Mouse (Mus musculus) CH12.LX (cell line): ENCODE data around the gene Ect2l. TPM values are rescaled to one million over a fixed set of nuclear protein-coding genes. Genes with fewer than 3 reads are reported as not detected.

ENCODE experiments used
- DNase-seq: peaks from one replicate; pipeline ENCODE4 v3.0.0-alpha.2; 2013; ENCODE audit errors: extremely low read depth
- H3K27ac ChIP-seq: 2 replicates; pipeline ENCODE4 v1.5.1; 2012; ENCODE audit warnings: low read depth, mild to moderate bottlenecking, control low read depth, moderate library complexity; ENCODE audit not compliant: insufficient read depth
- H3K27me3 ChIP-seq: replicated peaks from 2 replicates; pipeline ENCODE3; 2012; ENCODE audit warnings: inconsistent platforms
- H3K36me3 ChIP-seq, 2 experiments: replicated peaks in 1 of 2; 2 replicates each; pipeline versions ENCODE3 to v1.6.1; 2012; ENCODE audit warnings: inconsistent platforms in 1 of 2, low read length in 1 of 2, mild to moderate bottlenecking in 1 of 2, mixed read lengths in 1 of 2, moderate library complexity in 1 of 2; ENCODE audit not compliant: control insufficient read depth in 1 of 2, insufficient read depth in 1 of 2
- H3K4me1 ChIP-seq, 2 experiments: 2 replicates each; pipeline ENCODE4 v1.6.1; 2012; ENCODE audit warnings: inconsistent platforms in 1 of 2, moderate library complexity in 1 of 2; ENCODE audit not compliant: insufficient read depth in 2 of 2, control insufficient read depth in 1 of 2
- H3K4me2 ChIP-seq: 2 replicates; pipeline ENCODE4 v1.6.1; 2012; ENCODE audit warnings: low read depth, mild to moderate bottlenecking, control low read depth; ENCODE audit not compliant: poor library complexity, insufficient read depth, severe bottlenecking
- H3K4me3 ChIP-seq, 3 experiments: fragments of 150-350 bp in 1 of 3; sonication (generic) in 1 of 3; replicated peaks in 1 of 3; 2 replicates each; pipeline versions ENCODE3 to v1.5.1; 2011 to 2012; ENCODE audit warnings: low read depth in 2 of 3, low read length in 2 of 3, mild to moderate bottlenecking in 2 of 3, moderate library complexity in 2 of 3, control low read depth in 1 of 3, improper control_type of control experiment in 1 of 3, inconsistent platforms in 1 of 3, mixed read lengths in 1 of 3; ENCODE audit not compliant: poor library complexity in 1 of 3
- H3K79me2 ChIP-seq: replicated peaks from 2 replicates; pipeline ENCODE4 v1.6.1; 2012; ENCODE audit warnings: mild to moderate bottlenecking, moderate library complexity; ENCODE audit not compliant: control insufficient read depth, poor library complexity, insufficient read depth, severe bottlenecking; ENCODE audit errors: extremely low read depth
- H3K9ac ChIP-seq: 2 replicates; pipeline ENCODE4 v1.6.1; 2012; ENCODE audit warnings: low read depth, mild to moderate bottlenecking, control low read depth, moderate library complexity; ENCODE audit not compliant: insufficient read depth
- H3K9me3 ChIP-seq: replicated peaks from 2 replicates; pipeline ENCODE3; 2012; ENCODE audit warnings: low read length, inconsistent platforms, mixed read lengths
- CHD2 ChIP-seq: IDR thresholded peaks from 2 replicates; pipeline ENCODE4 v1.6.1; 2011; ENCODE audit warnings: low read length, improper control_type of control experiment
- E2F4 ChIP-seq: IDR thresholded peaks from 2 replicates; pipeline ENCODE4 v1.6.1; 2011; ENCODE audit warnings: low read depth, low read length, improper control_type of control experiment; ENCODE audit not compliant: insufficient replicate concordance
- EP300 ChIP-seq: IDR thresholded peaks from 2 replicates; pipeline ENCODE4 v1.6.1; 2011; ENCODE audit warnings: low read length, improper control_type of control experiment
- GABPA ChIP-seq: IDR thresholded peaks from 2 replicates; pipeline ENCODE4 v1.6.1; 2012; ENCODE audit warnings: low read depth, low read length, improper control_type of control experiment, inconsistent platforms; ENCODE audit not compliant: insufficient replicate concordance
- MAFK ChIP-seq: IDR thresholded peaks from 2 replicates; pipeline ENCODE4 v1.6.1; 2011; ENCODE audit warnings: low read length, improper control_type of control experiment; ENCODE audit not compliant: insufficient replicate concordance
- MAX ChIP-seq: IDR thresholded peaks from 2 replicates; pipeline ENCODE4 v1.6.1; 2011; ENCODE audit warnings: low read length, improper control_type of control experiment
- MEF2A ChIP-seq: IDR thresholded peaks from 2 replicates; pipeline ENCODE4 v1.6.1; 2014; ENCODE audit warnings: low read depth, mild to moderate bottlenecking, inconsistent platforms, low read length, improper control_type of control experiment, borderline replicate concordance
- MXI1 ChIP-seq: IDR thresholded peaks from 2 replicates; pipeline ENCODE4 v1.6.1; 2011; ENCODE audit warnings: mild to moderate bottlenecking, low read depth, low read length, improper control_type of control experiment
- NELFE ChIP-seq: IDR thresholded peaks from 2 replicates; pipeline ENCODE4 v1.6.1; 2011; ENCODE audit warnings: low read depth, low read length, improper control_type of control experiment
- SIN3A ChIP-seq: IDR thresholded peaks from 2 replicates; pipeline ENCODE4 v1.6.1; 2012; ENCODE audit warnings: low read length, improper control_type of control experiment, inconsistent platforms
- TBP ChIP-seq: conservative IDR thresholded peaks from 2 replicates; pipeline ENCODE4 v1.6.1; 2011; ENCODE audit warnings: low read depth, low read length, improper control_type of control experiment
- TCF12 ChIP-seq: IDR thresholded peaks from 2 replicates; pipeline ENCODE4 v1.6.1; 2014; ENCODE audit warnings: low read depth, mild to moderate bottlenecking, inconsistent platforms, low read length, improper control_type of control experiment
- USF1 ChIP-seq: IDR thresholded peaks from 2 replicates; pipeline ENCODE4 v1.6.1; 2014; ENCODE audit warnings: low read depth, mild to moderate bottlenecking, inconsistent platforms, low read length, improper control_type of control experiment
- USF2 ChIP-seq: conservative IDR thresholded peaks from 2 replicates; pipeline ENCODE4 v1.6.1; 2011; ENCODE audit warnings: low read depth, low read length, improper control_type of control experiment
- ZC3H11A ChIP-seq: IDR thresholded peaks from 2 replicates; pipeline ENCODE4 v1.6.1; 2012; ENCODE audit warnings: low read depth, mild to moderate bottlenecking, inconsistent platforms, low read length, improper control_type of control experiment
- ZKSCAN1 ChIP-seq: IDR thresholded peaks from 2 replicates; pipeline ENCODE4 v1.6.1; 2012; ENCODE audit warnings: low read depth, inconsistent platforms, low read length, improper control_type of control experiment, borderline replicate concordance
- ZNF384 ChIP-seq: IDR thresholded peaks from 2 replicates; pipeline ENCODE4 v1.6.1; 2012; ENCODE audit warnings: low read depth, low read length, improper control_type of control experiment, inconsistent platforms
- dilution Hi-C: fragments of 300-500 bp; cut with MboI; formaldehyde crosslinking; loops from 2 replicates; pipeline ENCODE4 v1.14.3; 2020; ENCODE audit warnings: low sequenced_read_pairs; ENCODE audit not compliant: extremely low pct_unique_long_range_greater_than_20kb, extremely low pct_ligation_motif_present
- in situ Hi-C: fragments of 300-500 bp; cut with MboI; formaldehyde crosslinking; loops from 3 replicates; pipeline ENCODE4 v1.14.3; 2019; ENCODE audit warnings: low sequenced_read_pairs, low pct_ligation_motif_present, low pct_unique_long_range_greater_than_20kb, mixed read lengths
- polyA plus RNA-seq: library from polyadenylated mRNA; unstranded; fragments of >175 nt; gene quantifications from 2 replicates; pipeline ENCODE4 v1.2.1, GENCODE M21; 2012; ENCODE audit warnings: low read depth; ENCODE audit not compliant: insufficient read length
- total RNA-seq, 2 experiments: library from RNA; depleted of rRNA; stranded (reverse); fragments of 300-350 nt in 1 of 2; fragments of >200 nt in 1 of 2; gene quantifications; 2 replicates each; pipeline ENCODE4 v1.2.3; 2012 to 2014

The Ect2l gene
- total and polyA plus RNA-seq, 3 experiments = not detected

GRCm38 (mm10) chr10:18200656-18201055 is 10.0 kb downstream of the Ect2l start:
- no peak overlapping the region for H3K27ac ChIP-seq
- peaks cover 0 to 11% of the 10 kb centered on the region in 2 experiments; a peak in 1 of 4 replicates for H3K4me1 ChIP-seq
- no peak overlapping the region for H3K9ac ChIP-seq
- TF ChIP-seq MEF2A (no peak), CHD2 (no peak), ZKSCAN1 (no peak), TCF12 (no peak), NELFE (no peak), EP300 (no peak), MXI1 (no peak), MAX (no peak), SIN3A (no peak), GABPA (no peak)
- in situ Hi-C loops = no loop called here
- dilution Hi-C loops = no loop called here
- no peak for DNase-seq
- no peak overlapping the region for H3K4me3 ChIP-seq
- no peaks in the 10 kb centered on the region for H3K27me3 ChIP-seq
- no peaks in the 10 kb centered on the region for H3K79me2 ChIP-seq
- H3K36me3 ChIP-seq = no peaks in the 10 kb centered on the region
- H3K4me2 ChIP-seq = no peak overlapping the region
- peaks cover 4% of the 10 kb centered on the region for H3K9me3 ChIP-seq

- Histone ChIP-seq H3K79me2 (no peaks in the 10 kb centered on the region), H3K4me1 (peaks cover 0 to 11% of the 10 kb centered on the region in 2 experiments; a peak in 1 of 4 replicates), H3K9ac (no peak overlapping the region), H3K9me3 (peaks cover 4% of the 10 kb centered on the region), H3K27ac (no peak overlapping the region), H3K36me3 (no peaks in the 10 kb centered on the region), H3K4me3 (no peak overlapping the region), H3K4me2 (no peak overlapping the region), H3K27me3 (no peaks in the 10 kb centered on the region)
- no peak for DNase-seq
- in situ Hi-C loops (loop anchor here (10.0 kb wide), 3 partner anchors 145 to 465 kb away; partner anchors contain the start of gene Reps1), dilution Hi-C loops (no loop called here)
- TF ChIP-seq ZC3H11A = no peak
- TF ChIP-seq GABPA = no peak
- no peak for TF ChIP-seq ZNF384
- TF ChIP-seq TBP = no peak
- no peak for TF ChIP-seq MAFK
- no peak for TF ChIP-seq MEF2A
- no peak for TF ChIP-seq USF1
- no peak for TF ChIP-seq NELFE
- no peak for TF ChIP-seq E2F4
- TF ChIP-seq USF2 = no peak
These were observed 10.8 kb downstream of the Ect2l start for GRCm38 (mm10) chr10:18199919-18200318.
